Mouse (Mus musculus) heart, adult 18-20 months (tissue): ENCODE results near the gene Mocs3. TPM values are rescaled to one million over a fixed set of nuclear protein-coding genes. Genes with fewer than 3 reads are reported as not detected.
A peak's percentile ranks its signal among the peaks of the same experiment; 100 is the strongest.

Experiments used
- DNase-seq, 2 experiments: peaks; one replicate each; pipeline ENCODE4 v3.0.0; 2021 to 2022; ENCODE audit warnings: mixed read lengths in 1 of 2
- long read RNA-seq, 2 experiments: library from polyadenylated mRNA; stranded (forward); transcript quantifications; one replicate each; pipeline ENCODE4 v2.0.0; 2021
- total RNA-seq, 2 experiments: library from RNA; stranded (reverse); gene quantifications; 2 replicates each; pipeline ENCODE4 v1.2.3; 2021

Mocs3 gene
- total RNA-seq = 1 to 10 TPM; 8.4 to 9.4 TPM
- long read RNA-seq, experiment 1, transcript Mocs3-201 (1 exons, 1,973 nt) = major isoform, 21 of 21 reads
- long read RNA-seq, experiment 1, partial matches to known transcripts = 0 of 21 reads
- long read RNA-seq, experiment 1, other reads (novel, unspliced or antisense) = 0 of 21 reads
- long read RNA-seq, experiment 2, transcript Mocs3-201 (1 exons, 1,973 nt) = major isoform, 14 of 14 reads
- long read RNA-seq, experiment 2, partial matches to known transcripts = 0 of 14 reads
- long read RNA-seq, experiment 2, other reads (novel, unspliced or antisense) = 0 of 14 reads

GRCm38 (mm10) chr2:168230026-168230728, at the start of gene Mocs3, which contains the start of the genes Gm20716 and Dpm1:
Gene Mocs3, plus strand, starts transcription at chr2:168230622.
Gene Gm20716, minus strand, starts transcription at chr2:168230364.
Gene Dpm1, minus strand, starts transcription at chr2:168230591.
- DNase-seq = peak; percentile 92 to 94

GRCm38 (mm10) chr2:168191856-168192255, 38.6 kb upstream of the Mocs3 start:
- DNase-seq = no peak

GRCm38 (mm10) chr2:168193685-168194084, 36.7 kb upstream of the Mocs3 start:
- no peak for DNase-seq

- no peak for DNase-seq
Observed at GRCm38 (mm10) chr2:168195721-168196120, 34.7 kb upstream of the Mocs3 start.

- DNase-seq = no peak
Observed at GRCm38 (mm10) chr2:168198421-168198820, 32.0 kb upstream of the Mocs3 start.

- DNase-seq = no peak
Observed at GRCm38 (mm10) chr2:168199476-168199875, 30.9 kb upstream of the Mocs3 start.

GRCm38 (mm10) chr2:168200014-168200691, 30.3 kb upstream of the Mocs3 start:
- DNase-seq = no peak

- DNase-seq = no peak
Observed at GRCm38 (mm10) chr2:168204476-168204999, 25.9 kb upstream of the Mocs3 start.

- DNase-seq = peak; percentile 83 to 85
Observed at GRCm38 (mm10) chr2:168205265-168205664, 25.2 kb upstream of the Mocs3 start.

- peak; percentile 11 to 38 for DNase-seq
Observed at GRCm38 (mm10) chr2:168205681-168206631, 24.5 kb upstream of the Mocs3 start.

- DNase-seq = peak; percentile 95 to 96
Observed at GRCm38 (mm10) chr2:168206725-168207644, 23.4 kb upstream of the Mocs3 start, which contains the start of gene Adnp. Gene Adnp, minus strand, starts transcription at chr2:168207112.

GRCm38 (mm10) chr2:168207883-168208282, 22.5 kb upstream of the Mocs3 start:
- no peak for DNase-seq

GRCm38 (mm10) chr2:168213788-168214397, 16.5 kb upstream of the Mocs3 start:
- DNase-seq = no peak

- no peak for DNase-seq
Observed at GRCm38 (mm10) chr2:168223326-168223725, 7.1 kb upstream of the Mocs3 start.

- peak; percentile 36 to 53 for DNase-seq
Observed at GRCm38 (mm10) chr2:168229116-168230025, 1.1 kb upstream of the Mocs3 start.

- no peak for DNase-seq
Observed at GRCm38 (mm10) chr2:168230773-168231470, 500 bp downstream of the Mocs3 start.

- DNase-seq = no peak
Observed at GRCm38 (mm10) chr2:168231471-168231829, 1.0 kb downstream of the Mocs3 start.

GRCm38 (mm10) chr2:168233286-168233685, 2.9 kb downstream of the Mocs3 start:
- no peak for DNase-seq
